Mouse (Mus musculus) A20 (cell line): Measurements from ENCODE around the gene Spsb4.

Experiments
- DNase-seq: peaks from one replicate; pipeline ENCODE4 v3.0.0-alpha.2; 2011; ENCODE audit warnings: low read depth, low spot score

Gene Spsb4

DNA sequence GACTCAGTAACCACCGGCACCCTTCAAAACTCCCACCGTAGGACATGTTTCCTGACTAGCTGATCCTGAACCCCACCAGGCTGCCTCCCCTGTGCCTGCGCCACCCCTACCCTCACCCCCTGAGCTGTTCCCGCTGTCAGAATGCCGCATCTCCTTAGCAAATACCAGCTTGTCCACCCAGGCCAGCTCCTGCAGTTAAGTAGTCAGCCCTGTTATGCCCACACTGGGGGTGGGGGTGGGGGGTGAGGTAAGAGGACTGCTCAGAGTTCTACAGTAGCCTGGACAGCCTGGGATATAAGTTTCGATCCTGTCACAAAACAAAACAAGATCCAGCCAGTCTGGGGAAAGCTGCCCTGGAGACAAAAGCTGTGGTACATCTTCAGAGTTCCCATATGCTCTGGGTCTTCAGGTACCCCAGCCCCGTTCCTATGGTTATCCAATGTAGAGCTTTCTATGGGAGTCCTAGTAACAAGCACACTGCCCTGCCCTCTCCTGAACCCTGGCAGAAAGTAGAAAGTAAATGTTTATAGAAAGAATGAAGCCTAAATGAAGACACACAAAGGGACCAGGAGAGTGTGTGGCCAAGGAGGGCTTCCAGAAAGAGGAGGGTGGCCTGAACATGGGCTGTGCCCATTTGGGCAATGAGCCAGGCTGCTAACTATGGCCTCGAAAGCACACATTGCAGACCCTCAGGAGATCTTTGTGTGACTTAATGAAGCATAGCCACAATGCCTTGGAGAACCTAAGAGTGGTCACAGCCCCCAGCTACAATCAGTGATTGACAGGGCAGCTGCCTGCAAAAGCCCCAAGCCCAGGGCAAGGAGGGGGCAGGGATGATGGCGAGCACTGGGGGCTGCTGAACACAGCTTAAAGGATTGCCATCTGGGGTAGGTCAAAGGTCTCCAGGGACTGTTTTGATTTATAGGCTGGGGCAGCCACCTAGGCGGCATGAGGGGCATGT, 38.3 kb downstream of the Spsb4 start:
- DNase-seq: no peak

DNA sequence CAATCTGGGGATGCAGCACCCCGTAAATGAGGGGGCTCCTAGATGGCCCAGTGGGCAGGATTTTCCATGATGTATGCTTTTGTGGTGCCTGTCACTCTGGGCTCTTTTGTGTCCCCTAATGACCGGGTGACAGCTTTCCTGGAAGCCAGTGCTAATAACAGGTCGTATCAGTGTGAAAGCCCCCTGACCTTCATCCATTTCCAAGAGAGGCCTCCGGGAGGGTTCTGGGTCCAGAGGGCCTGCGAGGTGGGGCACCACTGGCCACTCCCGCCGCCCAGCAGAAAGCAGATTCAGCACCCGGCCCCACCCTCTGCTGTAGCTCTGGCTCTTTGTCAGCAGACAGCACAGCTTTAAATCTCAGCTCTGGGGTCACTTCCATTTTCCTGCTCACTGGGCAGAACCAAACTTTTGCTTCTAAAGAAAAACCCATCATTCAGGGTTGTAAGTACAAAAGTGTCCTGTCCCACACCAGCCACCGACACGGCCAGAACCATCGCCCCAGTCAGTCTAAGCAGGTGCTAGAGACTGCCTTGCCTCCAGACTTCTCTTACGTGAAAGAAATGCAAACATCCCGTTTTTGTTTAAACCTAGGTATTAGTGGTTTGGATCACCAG, 39.1 kb downstream of the Spsb4 start:
- no peak for DNase-seq

DNA sequence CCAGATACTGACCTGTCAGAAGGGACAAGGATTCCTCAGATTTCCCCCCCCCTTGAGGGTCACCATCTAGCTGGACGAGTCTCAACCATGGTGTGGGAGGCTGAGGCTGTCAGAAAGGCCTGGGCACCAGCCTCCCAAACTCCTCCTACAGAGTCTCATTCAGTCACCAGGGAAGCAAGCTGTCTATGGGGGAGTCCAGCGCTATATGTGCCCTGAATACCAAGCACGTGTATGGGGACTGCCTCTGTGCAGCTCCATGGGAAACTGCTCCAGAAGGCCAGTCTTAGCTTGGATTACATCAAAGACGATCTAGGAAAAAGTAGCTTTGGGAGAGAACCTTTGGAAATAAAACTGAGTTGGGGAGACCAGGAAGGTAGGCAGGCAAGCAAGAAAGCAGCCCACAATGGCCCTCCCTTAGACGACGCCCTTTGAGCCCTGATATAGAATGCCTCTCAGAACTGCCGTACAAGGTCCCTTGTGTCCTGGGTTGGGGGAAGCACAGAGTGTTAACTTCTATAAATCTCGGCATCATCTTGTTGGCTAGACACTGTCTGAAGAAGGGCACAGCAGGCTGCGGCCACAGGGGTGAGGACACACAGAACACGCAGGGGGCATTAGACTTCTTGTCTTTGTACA, 40.4 kb downstream of the Spsb4 start:
- DNase-seq: no peak

DNA sequence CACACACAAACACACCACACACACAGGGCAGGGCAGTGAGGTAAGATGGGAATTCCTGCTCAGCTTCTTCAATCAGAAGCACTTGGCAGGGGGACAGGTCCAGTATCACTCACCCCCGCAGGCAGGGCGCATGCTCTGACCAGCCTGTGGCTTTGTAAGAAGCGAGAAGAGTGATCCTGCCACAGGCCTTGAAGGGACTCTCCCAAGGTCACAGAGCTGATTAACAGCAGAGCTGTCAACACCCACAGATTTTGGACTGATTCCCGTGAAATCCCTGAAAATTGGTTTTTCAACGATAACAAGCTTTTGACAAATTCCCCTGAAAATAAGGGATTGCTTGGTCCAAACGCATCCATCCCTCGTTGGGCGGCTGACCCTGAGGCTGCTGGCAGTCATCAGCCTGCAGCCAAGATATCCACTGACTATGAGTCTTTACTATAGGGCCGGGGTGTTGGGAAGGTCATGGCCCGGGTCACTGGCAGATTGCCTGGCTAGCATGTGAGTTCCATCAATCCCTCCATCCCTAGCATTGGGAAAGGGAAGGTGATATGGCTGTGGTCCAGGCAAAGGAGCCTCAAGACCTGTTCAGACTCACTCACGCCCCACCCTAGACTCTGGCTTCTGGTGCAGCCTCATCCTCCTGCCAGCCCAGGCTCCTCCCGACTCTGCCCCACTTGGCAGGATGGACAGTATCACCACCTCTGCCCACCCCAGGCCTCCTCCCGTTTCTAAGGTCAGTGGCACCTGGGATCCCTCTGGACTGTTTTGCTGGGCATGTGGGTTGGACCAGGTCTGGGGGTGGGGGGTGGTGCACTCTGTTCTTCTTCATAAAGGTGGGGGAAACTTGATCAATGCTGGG, 41.1 kb downstream of the Spsb4 start:
- no peak for DNase-seq

DNA sequence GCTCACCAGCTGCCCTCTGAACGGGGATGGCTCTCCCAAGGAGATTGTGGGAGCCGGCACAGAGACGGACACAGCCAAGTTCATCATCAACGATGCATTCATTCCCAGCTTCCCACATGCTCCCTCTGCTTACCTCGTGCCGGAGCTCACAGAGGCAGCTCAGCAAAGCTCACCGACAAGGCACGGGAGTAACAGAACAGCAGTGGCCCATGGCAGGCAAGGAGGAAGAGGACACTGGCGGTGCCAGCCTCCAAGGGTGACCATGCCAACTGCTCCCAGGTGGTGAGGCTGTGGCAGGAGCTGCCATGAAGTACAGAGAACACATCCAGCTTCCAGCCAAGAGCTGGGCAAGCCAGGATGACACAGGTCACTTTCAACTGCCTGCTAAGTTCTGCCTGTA, 45.6 kb downstream of the Spsb4 start:
- DNase-seq: no peak

DNA sequence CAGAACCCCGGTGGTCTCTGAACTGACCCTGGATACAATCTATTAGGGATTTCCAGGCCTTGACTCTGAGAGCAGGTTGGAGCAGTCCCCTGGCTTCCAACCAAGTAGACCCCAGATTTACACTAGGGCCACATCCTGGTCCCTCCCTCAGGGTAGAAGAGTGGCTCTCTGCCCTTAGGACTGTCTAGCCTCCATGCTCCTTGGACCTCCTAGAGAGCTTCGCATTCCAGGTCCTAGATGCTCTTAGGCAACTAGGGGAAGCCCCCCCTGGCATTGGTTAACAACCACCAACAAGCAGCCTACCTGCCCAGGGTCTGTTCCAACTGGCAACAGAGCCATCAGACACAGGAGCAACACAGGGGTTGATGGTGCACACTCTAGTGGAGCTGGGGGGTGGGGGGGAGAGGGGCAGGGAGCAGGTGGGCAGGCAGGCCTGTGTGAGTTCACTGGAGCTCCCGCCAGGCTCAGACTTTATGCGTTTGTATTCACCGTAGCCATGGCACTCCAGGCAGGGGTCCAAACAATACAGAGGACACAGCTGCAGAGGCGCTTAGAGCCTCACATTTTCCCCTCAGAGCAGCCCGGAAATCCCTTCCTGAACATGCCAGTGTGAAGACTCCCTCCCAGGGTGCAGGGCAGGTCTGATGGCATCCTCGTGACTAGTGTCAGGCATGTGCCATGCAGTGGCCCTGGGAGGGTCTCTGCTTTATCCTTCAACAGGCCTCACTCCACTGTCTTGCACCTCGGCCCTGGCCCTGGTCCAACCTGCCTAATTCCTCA, 46.8 kb downstream of the Spsb4 start:
- DNase-seq: no peak

DNA sequence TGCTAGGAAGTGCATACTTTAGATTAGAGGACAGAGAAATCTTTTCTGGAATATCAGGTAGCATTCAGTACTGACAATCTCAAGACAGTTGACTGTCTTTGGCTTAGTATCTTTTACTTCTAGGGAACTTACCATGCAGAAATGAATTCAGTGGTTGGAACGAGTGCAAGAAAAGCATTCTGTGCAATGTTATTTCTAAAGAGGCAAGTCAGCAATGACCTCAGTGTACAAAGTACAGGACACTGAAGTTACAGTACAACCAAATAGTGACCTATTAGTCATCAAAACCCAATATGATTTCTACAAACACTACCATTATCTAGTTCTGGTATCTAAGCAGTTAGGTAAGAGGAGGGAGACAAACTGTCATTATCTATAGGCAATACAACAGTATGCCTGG, 51.1 kb downstream of the Spsb4 start:
- DNase-seq: no peak

DNA sequence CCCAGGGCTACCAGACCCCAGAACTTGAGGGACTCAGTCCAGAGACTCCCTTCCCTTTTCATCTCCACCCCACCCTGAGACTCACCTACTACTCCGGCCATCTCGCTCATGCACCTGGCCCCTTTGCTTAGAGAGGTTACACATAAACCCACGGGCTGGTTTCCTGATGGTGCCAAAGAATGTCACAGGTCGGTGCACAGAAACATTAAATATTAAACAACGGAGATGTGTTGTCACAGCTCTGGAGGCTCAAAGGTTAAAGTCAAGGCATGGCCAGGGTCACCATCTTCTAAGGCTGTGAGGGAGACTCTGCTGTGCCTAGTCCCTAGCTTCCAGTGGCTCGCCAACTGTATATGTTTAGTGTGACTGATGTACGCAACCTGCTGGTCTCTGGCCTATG, 52.2 kb downstream of the Spsb4 start:
- DNase-seq: no peak

DNA sequence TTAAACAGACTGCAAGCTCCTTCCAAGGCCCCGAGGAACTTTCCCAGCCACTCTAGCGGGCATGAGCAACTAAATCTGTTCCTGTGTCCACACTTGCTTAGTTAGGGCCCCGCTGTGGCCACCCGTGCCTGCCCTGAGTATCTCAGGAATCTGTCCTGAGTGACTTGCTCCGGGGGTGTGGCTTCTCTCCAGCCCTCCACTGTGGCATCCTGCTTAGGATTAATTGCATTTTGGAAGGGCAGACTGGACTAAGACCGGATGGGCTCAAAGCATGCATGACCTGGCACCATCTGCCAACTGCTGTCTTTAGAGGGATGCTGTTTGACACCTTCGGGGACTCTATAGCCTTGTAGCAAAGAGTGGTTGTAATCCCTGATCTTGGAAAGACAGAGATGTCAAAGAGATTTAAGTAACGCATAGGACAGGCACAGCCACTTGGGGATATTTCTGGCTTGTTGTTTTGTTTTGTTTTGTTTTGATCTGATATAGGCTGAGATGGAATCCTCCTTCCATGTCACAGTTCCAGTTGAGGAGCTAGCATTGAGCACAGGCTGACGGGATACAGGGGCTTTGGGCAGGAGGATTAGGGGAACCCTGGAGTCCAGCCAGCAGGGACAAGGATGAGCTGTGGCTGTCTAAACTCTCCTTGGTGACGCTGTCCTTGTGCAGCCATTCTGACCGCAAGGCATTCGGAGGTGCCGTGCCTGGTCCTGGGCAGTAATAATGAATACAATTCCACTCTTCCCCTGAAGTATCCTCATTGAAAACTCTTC, 55.0 kb downstream of the Spsb4 start:
- no peak for DNase-seq

DNA sequence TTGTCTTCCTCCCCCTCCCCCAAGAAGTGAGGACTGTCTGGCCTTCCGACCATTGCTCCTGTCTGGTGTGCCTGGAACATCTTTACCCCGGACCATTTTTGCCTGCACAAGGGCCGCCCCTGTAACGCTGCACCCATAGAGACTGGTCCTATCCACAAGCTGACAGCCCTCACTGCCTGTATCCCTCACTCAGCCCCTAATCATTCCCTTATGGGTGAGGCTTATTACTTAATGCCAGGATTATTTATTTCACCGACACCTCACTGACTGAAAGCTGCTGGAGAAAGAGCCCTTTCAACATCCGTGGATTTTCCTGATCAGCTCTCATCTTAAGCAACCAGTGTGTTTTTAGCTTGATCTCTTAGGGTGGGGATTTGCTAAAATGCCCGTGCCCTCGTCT, 55.9 kb downstream of the Spsb4 start:
- DNase-seq: no peak

DNA sequence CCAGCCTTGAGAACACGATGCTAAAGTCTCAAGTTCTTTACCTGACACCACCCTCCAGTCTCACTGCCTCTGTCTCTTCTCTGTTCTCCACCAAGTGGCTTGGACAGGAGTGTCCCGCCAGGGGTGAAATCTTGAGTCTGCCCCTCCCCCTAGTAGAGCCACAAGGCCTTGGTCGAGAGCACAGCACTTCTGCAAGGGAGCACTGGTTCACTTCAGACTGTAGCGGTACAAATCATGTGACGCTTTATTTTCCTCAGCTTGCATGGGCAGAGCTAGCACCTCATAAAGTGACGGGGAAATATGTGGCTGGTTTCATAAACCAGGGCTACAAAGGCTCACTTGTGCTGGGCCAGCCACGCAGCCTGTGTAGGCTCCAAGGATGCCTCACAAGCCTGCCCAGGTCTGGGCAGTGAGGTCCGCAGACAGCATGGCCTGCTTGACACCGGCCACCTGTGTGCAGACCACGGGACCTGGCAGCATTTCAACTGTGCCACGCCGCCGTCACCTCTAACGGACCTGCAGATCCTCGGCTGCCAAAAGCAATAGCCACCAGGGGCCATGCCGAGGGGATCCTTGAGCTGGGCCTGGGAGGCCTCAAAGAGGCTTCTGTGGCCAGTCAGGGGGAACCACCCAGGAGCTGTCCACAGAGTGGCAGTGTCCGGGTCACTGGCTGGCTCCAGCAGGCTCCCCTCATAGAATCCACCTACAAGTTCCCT, 56.5 kb downstream of the Spsb4 start:
- no peak for DNase-seq

DNA sequence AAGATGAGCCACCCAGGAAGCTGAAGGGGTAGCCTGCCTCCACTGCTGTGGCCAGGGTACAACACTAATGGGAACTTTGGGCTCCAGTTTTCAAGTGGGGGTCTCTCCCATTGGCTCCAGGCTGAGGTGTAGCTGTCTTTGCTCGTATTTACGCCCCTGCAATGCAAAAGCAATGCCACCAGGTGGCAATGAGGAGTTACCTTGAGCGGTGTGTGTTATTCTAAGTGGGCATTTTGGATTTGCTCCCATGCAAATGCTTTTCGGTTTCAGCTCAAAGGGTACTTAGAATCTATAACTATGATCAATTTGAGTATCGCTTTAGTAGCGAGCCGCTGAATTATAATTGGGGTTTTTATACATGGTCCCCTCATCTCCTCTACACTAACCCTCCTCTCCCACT, 57.6 kb downstream of the Spsb4 start:
- peak; percentile 43 for DNase-seq

DNA sequence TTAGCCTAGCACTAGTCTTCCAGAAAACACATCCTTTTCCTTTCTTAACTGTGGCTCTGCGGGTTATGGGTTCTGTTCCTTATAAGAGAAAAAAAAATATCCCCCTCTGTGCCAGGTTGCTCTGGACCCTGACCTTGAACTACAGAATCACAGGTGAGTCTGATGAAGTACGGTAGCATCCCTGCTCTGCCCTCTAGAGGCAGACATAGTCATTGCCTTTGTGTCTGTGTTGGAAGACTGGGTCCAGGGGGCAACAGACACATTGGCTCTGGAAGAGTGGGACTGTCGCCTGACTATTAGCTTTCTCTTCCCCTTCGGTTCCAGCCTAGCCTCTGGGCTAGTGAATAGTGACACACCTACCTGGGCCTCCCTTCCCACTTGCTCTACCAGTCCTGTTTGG, 58.4 kb downstream of the Spsb4 start:
- DNase-seq: peak; percentile 48

DNA sequence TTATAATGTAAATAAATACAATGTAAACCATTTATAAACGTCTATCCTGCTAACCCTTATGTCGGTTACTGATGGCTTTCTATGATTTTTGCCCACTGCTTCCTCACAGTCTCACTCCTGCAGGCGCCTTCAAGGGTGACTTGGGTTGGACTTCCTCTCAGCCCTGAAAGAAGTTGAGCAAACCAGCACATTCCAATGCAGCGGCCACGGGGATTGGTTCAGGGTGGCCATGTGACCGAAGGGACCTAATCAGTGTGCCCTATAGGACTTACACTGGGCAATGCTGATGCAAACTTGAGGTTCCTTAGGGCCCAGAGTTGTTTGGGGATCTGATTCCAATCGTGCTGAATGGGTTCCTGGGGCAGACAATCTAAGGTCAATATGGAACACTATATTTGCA, 59.2 kb downstream of the Spsb4 start:
- no peak for DNase-seq

DNA sequence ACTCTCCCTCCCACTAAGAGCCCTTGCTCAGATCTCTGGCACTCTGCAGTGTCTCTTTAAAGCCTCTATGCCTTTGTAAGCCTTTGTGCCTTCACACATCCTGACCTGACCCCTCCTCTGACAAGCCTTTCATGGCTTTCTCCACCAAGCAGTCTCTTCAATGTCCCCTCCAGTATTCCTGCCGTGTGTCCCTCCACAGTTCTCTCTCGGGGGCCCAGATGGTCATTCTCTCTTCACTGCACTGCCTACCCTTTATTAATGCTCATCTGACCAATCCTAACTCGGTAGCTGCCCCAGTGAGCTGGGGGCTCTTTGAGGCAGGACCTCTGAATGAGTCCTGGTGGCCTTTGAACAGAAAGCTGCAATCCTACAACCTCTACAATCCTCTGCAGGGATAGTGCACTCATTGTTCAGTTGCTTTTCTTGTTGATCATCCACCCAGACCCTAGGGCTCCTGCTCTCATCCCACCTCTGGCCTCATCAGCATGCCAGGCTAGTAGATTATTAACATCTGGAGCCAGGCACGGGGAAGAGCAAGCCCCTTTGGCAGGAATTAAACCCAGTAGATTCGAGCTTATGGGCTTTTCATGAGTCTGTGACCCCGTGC, 60.5 kb downstream of the Spsb4 start:
- no peak for DNase-seq

DNA sequence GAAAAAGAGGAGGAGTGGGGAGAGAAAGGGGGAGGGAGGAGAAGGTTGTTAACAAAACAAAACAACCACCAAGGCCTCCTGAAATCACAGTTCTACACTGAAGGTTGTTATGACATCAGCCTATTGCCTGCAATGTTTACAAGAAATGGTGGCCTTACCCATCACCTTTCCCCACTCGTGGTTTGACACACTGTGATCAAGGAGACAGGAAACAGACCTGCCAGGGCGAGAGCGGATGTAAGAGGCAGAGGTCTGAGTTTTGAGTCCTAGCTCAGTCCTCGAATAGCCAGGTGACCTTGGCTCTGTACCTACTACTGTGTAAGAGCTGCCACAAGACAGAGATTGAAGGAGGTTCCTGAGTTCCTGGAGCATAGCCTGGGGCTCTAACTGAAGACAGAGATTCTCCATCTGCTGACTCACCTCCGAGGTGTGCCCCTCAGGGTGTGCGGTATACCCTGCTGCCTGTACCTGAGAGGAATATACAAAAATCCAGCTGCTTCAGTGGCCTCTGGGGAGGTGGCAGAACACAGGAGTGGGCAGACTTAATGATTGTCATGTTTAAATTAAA, 61.3 kb downstream of the Spsb4 start:
- DNase-seq: no peak

DNA sequence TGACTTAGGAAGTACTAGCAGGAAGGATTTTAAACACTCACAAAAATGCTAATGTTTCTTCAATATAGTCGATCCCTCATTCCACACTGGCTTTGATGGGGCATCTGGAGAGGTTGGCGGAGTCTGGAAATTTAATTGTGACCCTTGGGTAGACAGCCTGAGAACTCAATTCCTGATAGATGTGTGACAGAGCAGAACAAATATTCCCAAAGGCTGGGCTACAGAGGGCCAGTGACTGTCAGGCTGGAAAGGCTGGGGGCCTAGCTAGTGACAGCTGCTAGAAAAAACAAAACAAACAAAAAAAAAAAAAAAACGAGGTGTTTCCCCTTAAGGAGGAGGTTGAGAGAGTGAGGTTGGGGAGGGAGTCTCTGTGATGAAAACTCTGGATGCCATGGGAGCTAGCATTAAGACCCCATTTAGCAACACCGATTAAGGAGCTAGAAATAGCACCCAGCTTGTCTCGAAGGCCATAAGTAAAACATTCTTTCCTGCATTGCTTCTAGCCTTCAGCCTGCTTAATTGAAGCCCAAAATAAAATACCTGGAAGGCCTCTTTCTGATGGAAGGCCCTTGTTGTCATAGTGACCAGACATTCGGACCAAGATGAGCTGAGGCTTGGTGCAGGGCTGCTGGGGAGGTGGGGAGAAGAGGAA, 61.9 kb downstream of the Spsb4 start:
- DNase-seq: no peak
